Mouse (Mus musculus): Measurements from ENCODE around the gene Kif5a.

Kif5a gene

GRCm38 (mm10) chr10:127288800-127289572 is 25.8 kb upstream of the Kif5a start, which contains the start of gene Mbd6:
Gene Mbd6, minus strand, starts transcription at chr10:127289018.
- DNase-seq, result peak; percentile 91

DNA sequence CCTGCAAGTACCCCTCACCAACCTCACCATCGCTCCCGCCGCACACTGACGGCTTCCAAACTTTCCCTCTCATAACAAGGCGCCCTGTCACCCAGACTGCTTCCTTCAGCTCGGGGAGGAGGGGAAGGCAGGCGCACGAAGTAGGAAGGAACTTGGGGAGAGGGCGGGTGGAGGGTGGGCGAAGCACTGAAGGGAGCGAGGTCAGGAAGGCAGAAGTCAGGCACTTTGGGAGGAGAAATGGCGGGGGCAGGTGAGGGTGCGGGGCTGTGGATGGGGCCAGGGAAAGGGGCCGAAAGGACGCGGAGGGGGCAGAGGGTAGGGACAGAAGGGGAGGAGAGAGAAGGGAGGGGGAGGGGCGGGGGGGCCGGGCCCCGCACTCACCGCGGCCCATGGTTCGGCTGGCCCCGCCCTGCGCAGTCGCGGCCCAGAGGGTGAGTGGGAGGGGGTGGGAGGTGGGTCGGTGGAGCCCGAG is 25.2 kb upstream of the Kif5a start:
- DNase-seq, result peak; percentile 65

- no peak for DNase-seq
Measured at GRCm38 (mm10) chr10:127287936-127288293, 24.8 kb upstream of the Kif5a start.

- no peak for DNase-seq
Measured at GRCm38 (mm10) chr10:127287271-127287935, 24.3 kb upstream of the Kif5a start.

DNA sequence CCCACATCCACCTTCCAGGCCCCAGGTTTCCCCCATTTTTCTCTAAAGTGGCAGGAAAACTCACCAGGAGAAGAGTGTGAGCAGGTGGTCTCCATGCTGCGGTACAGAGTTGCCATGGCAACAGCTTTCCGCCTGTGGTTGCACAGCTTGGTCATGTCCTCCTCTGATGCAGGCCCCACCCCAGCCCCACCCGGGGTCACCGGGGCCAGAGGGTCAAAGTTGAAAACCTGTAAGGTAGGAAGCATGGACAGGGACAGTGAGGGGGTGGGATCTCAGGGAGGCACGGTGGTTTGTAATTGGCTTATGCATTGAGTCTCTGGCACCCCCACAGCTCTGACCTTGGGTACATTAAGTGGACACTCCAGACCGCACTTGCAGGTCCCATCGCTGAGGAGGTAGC is 23.6 kb upstream of the Kif5a start:
- no peak for DNase-seq

DNA sequence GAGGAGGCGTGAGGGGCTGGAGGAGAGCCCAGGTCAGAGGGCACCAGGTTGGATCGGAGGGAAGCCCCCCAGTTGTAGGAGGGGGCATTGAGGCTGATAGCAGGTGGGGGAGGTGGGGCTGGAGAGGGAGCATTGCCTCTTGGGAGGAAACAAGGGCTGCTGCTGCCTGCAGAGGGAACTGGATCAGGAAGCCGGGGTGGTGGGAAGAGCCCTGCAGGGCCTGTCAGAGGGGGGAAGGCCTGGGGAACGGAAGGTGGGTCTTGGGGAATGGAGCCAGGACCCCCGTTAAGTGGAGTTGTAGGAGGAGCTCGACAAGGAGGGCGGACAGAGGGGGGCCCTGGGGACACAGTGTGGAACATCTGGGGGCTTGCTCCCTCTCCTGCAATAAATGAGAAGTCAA is 23.0 kb upstream of the Kif5a start:
- no peak for DNase-seq

DNA sequence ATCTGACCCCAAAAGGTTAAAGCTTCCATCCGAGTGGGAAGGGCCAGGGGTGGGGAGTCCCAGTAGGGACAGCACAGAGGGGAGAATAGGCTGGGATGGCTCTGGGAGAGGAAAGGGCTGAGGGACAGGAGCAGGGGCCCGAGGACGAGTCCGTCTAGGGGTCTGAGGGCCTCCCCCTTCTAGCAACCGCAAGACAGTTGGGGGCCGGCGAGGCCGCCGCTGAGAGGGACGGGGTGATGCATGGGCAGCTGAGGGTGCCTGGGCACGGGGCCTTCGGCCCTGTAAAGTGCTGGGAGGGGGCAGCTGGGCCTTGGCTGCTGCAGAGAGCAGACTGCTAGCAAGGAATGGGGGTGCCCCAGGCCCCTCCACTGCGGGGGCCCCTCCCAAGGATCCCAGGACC is 22.5 kb upstream of the Kif5a start:
- no peak for DNase-seq

GRCm38 (mm10) chr10:127284724-127285500 is 21.8 kb upstream of the Kif5a start:
- no peak for DNase-seq

- no peak for DNase-seq
Measured at GRCm38 (mm10) chr10:127284105-127284622, 21.0 kb upstream of the Kif5a start.

DNA sequence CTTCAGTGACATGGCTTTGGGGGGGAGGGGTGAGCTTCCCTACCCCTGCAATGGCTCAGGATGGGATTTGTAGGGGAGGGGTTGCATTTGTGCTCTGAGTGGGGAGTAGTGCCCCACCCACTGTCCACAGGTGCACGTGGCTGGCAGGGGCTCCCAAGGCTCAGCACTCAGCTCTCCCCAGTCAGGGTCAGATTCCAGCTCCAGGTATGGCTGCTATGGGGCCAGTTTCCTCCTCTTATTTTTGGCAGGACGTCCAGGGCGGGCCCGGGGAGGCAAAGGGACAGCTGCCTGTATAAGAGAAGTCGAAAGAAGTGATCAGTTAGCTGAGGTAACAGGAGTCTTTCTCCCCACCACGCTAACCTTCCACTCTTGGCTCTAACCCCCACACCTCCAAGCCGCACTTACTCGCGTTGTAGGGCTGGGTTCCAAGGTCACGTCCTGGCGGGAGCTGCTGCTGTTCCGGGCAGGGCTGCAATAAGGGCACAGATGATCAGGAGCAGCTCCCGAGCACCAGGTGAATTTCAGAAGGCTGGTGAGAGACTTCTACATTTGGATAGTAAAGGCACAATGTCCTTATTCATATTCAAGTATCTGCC is 19.6 kb upstream of the Kif5a start:
- no peak for DNase-seq

- DNase-seq, result no peak
Measured at GRCm38 (mm10) chr10:127281316-127281715, 18.2 kb upstream of the Kif5a start.

- no peak for DNase-seq
Measured at GRCm38 (mm10) chr10:127279730-127280129, 16.6 kb upstream of the Kif5a start.

DNA sequence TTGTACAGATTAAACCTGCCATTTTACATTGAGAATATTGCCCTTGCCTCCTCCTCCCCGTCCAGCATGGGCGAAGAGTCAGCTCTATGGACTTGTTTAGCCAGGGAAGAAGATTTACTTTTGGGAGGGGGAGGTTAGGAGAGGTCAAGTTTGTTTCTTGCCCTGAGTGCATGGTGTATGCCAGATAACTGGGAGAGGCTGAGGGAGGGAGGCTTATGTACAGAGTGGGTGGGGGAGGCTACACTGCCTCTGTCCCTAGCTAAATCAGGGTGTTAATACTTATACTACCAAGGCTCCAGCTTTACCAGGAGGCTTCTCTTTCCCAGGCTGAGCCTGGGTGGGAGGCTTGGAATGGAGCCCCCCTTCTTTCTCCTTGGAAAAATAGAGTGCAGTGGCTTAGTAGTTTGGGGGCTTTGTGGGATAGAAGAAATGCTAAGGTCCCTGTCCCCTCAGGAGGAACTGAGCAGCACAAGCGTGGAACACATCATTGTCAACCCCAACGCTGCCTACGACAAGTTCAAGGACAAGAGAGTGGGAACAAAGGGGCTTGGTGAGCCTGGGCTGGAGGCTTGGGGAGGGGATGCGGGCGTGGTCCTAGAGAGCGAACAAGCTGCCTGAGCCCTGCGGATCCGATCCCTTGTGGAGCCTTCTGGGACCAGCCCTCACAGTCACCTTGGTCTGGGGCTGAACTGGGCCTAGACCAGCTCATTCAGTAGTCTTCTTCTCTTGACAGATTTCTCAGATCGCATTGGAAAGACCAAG is 11.3 kb upstream of the Kif5a start:
- no peak for DNase-seq

GRCm38 (mm10) chr10:127272371-127272770 is 9.2 kb upstream of the Kif5a start:
- DNase-seq, result no peak

- no peak for DNase-seq
Measured at GRCm38 (mm10) chr10:127269884-127270283, 6.7 kb upstream of the Kif5a start.

- DNase-seq, result no peak
Measured at GRCm38 (mm10) chr10:127269036-127269435, 5.9 kb upstream of the Kif5a start.

DNA sequence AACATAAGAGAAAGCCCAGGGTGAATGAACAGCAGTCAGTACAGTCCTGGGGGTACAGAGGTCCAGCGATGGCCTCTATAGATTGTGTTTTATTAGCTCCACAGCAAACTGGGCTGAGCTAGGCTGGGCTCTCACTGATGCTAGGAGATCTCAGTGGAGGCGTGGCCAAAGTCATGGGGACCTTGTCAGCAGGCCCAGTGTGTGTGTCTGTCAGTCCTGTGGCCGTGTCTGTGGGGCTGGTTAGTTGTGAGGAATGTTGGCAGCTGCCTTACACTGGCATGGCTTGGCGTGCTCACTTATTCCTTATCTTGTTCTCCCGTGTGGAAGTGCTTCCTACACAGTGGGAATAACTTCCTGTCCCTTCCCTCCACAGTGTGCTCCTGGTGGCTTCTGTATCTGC is 5.3 kb upstream of the Kif5a start:
- DNase-seq, result no peak

DNA sequence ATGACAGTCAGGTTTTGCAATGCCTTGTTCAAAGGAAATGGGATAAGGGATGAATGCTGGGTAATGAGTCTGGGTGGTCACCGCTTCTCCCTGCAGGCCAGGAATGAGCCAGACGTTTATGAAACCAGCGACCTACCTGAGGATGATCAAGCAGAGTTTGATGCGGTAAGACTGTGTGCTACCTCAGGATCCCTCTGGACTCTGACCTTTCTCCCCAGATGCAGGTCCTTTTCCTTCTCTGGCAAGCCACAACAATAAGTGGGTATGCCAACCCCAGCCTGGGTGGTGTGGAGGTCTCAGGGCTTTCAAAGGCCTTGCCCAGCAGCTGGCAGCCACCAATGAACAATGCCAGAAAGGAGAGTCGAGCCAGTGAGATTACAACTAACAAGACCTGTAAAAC is 4.2 kb upstream of the Kif5a start:
- no peak for DNase-seq

DNA sequence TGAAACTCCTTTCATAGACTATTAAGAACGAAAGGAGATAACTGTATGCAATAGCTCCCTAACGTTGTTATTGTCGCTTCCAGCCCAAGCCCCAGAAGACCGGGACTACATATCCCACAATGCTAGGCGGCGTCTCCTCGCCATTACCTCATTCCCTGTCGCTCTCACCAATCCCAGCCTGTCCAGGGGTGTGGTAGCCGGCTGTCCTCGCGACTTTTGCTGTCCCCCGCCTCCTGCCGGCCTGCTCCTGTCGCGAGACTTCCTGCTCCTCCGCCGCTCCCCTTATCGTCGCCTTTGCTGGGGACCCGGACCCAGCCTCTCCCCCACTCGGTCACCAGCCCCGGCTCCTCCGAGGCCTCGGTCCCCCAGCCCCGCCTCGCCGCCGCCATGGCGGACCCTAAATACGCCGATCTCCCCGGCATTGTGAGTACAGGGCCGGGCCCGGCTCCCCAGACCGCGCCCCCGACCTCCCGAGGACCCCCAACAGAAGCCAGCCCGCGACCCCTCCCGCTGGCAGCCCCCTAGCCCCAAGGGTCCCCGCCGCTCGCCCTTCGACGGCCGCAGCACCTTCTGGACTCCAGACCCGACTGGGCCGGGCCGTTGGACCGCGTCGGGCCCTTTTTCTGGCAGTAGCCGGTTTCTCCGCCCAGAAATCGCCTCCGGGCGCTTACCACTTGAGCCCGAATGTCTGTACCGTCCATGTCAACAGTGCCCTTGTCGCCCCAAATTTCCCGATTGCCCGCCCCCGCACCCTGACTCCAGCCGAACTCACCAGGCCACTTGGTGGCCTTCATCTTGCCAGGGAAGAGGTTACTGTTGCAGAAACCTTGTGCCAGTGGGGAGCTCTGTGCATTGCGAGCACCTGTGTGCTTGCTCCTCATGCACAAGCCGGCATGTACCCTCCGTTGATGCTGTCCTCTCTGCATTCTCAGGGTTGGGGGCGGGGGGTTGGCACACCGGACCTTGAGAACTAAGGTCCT is 3.3 kb upstream of the Kif5a start, which contains the start of gene Dctn2:
Gene Dctn2 (plus strand): TSS at position 257 of the 980 bp plus-strand sequence.
- DNase-seq, result peak; percentile 94

DNA sequence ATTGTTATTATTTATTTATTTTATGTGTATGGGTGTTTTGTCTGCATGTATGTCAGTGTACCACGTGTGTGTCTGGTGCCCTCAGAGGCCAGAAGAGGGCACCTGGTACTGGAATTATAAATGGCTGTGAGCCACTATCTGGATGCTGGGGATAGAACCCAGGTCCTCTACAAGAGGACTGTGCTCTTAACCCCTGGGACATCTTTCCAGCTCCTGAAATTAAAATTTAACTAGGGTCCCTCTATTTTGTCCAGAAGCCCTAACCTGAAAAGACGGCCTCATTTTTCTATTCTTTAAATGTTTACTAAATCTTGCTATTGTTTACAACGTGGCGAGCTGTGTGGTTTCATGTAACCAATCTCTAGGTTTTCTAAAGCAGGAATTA is 2.6 kb upstream of the Kif5a start:
- no peak for DNase-seq

DNA sequence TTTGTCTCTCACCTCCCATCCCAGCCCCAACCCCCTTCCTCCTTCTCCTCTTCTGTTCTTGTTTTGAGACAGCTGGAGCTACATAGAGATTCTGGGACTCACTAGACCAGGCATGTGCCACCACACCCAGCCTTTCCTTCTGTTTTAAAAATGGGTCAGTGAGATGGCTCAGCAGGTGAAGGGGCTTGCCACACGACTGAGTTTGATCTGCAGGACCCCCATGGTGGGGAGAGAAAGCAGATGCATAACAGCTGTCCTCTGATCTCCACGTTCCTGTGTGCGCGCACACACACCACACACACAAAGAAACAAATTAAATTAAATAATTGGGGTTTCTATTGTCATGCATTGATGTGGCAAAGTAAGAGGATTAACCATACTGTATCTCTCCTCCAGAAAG is 1.8 kb upstream of the Kif5a start:
- no peak for DNase-seq

Data from lung, postnatal 14 days (tissue).